Mouse (Mus musculus) bone marrow, adult 2 months (tissue): ENCODE data around the gene Pnpla5.

Source experiments
- CTCF ChIP-seq: fragments of 200-500 bp; IDR thresholded peaks from 2 replicates; pipeline ENCODE4 v1.5.1; 2011; ENCODE audit warnings: low read length, control low read depth; ENCODE audit not compliant: control insufficient read depth, insufficient read depth
- POLR2A ChIP-seq: fragments of 200-500 bp; IDR thresholded peaks from 2 replicates; pipeline ENCODE4 v1.6.1; 2011; ENCODE audit warnings: low read depth, mild to moderate bottlenecking, control low read depth, low read length, borderline replicate concordance; ENCODE audit not compliant: control insufficient read depth

- TF ChIP-seq CTCF (no peak), POLR2A (no peak)
Measured at GRCm38 (mm10) chr15:84140929-84141328, 18.0 kb upstream of the Pnpla5 start.
